Mouse (Mus musculus): ENCODE data around the gene Slc25a34. TPM values are rescaled to one million over a fixed set of nuclear protein-coding genes. Genes with fewer than 3 reads are reported as not detected.

Slc25a34 gene
- polyA plus RNA-seq, 1 experiment: 0.13 TPM

- Histone ChIP-seq H3K79me2 (ENCODE audit: control insufficient read depth, insufficient read depth) (no peaks in the 10 kb centered on the region), H3K27me3 (ENCODE audit: control insufficient read depth, insufficient read depth, insufficient read length) (no peaks in the 10 kb centered on the region), H3K4me3 (ENCODE audit: insufficient read depth, poor library complexity, severe bottlenecking) (no peak overlapping the region), H3ac (ENCODE audit: control insufficient read depth, insufficient read length, low read depth) (no peak overlapping the region), H3K79me3 (ENCODE audit: low read depth) (no peaks in the 10 kb centered on the region), H3K36me3 (ENCODE audit: control insufficient read depth, insufficient read depth) (no peaks in the 10 kb centered on the region)
- TF ChIP-seq CTCF (IDR thresholded peaks at IDR 0.05; ENCODE audit: control insufficient read depth, insufficient read depth, insufficient read length) (no peak), USF1 (IDR thresholded peaks at IDR 0.05; ENCODE audit: low read depth) (no peak), MYOD1 (IDR thresholded peaks at IDR 0.05; ENCODE audit: control insufficient read depth, insufficient read length, low read depth) (no peak), MYOG (IDR thresholded peaks at IDR 0.05; ENCODE audit: control insufficient read depth, extremely low read depth, insufficient read length) (no peak)
These were observed 33.3 kb upstream of the Slc25a34 start for GRCm38 (mm10) chr4:141656932-141657331.

- H3K79me3 ChIP-seq (ENCODE audit: low read depth): no peaks in the 10 kb centered on the region
- no peaks in the 10 kb centered on the region for H3K27me3 ChIP-seq (ENCODE audit: control insufficient read depth, insufficient read depth, insufficient read length)
- no peaks in the 10 kb centered on the region for H3K36me3 ChIP-seq (ENCODE audit: control insufficient read depth, insufficient read depth)
- no peaks in the 10 kb centered on the region for H3K79me2 ChIP-seq (ENCODE audit: control insufficient read depth, insufficient read depth)
- no peak overlapping the region for H3ac ChIP-seq (ENCODE audit: control insufficient read depth, insufficient read length, low read depth)
- no peak overlapping the region for H3K4me3 ChIP-seq (ENCODE audit: insufficient read depth, poor library complexity, severe bottlenecking)
- TF ChIP-seq CEBPB (IDR thresholded peaks at IDR 0.05; ENCODE audit: low read depth) (no peak), FOSL1 (IDR thresholded peaks at IDR 0.05; ENCODE audit: insufficient read depth, low read length, poor library complexity, severe bottlenecking) (no peak), MYOG (IDR thresholded peaks at IDR 0.05; ENCODE audit: control insufficient read depth, extremely low read depth, insufficient read length) (no peak), CTCF (IDR thresholded peaks at IDR 0.05; ENCODE audit: control insufficient read depth, insufficient read depth, insufficient read length) (no peak), MAX (IDR thresholded peaks at IDR 0.05) (no peak)
These were observed 32.4 kb upstream of the Slc25a34 start for GRCm38 (mm10) chr4:141655908-141656608.

GRCm38 (mm10) chr4:141654509-141654908 lies 30.9 kb upstream of the Slc25a34 start:
- H3K36me3 ChIP-seq (ENCODE audit: control insufficient read depth, insufficient read depth): peaks cover 5% of the 10 kb centered on the region

GRCm38 (mm10) chr4:141653813-141654212 lies 30.2 kb upstream of the Slc25a34 start:
- Histone ChIP-seq H3K79me2 (ENCODE audit: control insufficient read depth, insufficient read depth) (peaks cover 8% of the 10 kb centered on the region), H3K4me3 (ENCODE audit: insufficient read depth, poor library complexity, severe bottlenecking) (no peak overlapping the region), H3K79me3 (ENCODE audit: low read depth) (peaks cover 2% of the 10 kb centered on the region), H3ac (ENCODE audit: control insufficient read depth, insufficient read length, low read depth) (no peak overlapping the region), H3K27me3 (ENCODE audit: control insufficient read depth, insufficient read depth, insufficient read length) (no peaks in the 10 kb centered on the region), H3K36me3 (ENCODE audit: control insufficient read depth, insufficient read depth) (peaks cover 5% of the 10 kb centered on the region)
- no peak for TF ChIP-seq MYOD1 (IDR thresholded peaks at IDR 0.05; ENCODE audit: control insufficient read depth, insufficient read length, low read depth)
- TF ChIP-seq CTCF (IDR thresholded peaks at IDR 0.05; ENCODE audit: control insufficient read depth, insufficient read depth, insufficient read length): no peak
- TF ChIP-seq MYOG (IDR thresholded peaks at IDR 0.05; ENCODE audit: control insufficient read depth, extremely low read depth, insufficient read length): no peak
- TF ChIP-seq FOSL1 (IDR thresholded peaks at IDR 0.05; ENCODE audit: insufficient read depth, low read length, poor library complexity, severe bottlenecking): no peak
- no peak for TF ChIP-seq USF1 (IDR thresholded peaks at IDR 0.05; ENCODE audit: low read depth)
- TF ChIP-seq MAX (IDR thresholded peaks at IDR 0.05): no peak
- TF ChIP-seq CEBPB (IDR thresholded peaks at IDR 0.05; ENCODE audit: low read depth): no peak

More at GRCm38 (mm10) chr4:141654509-141654908, 30.9 kb upstream of the Slc25a34 start:
- no peaks in the 10 kb centered on the region for H3K79me3 ChIP-seq (ENCODE audit: low read depth)
- TF ChIP-seq USF1 (IDR thresholded peaks at IDR 0.05; ENCODE audit: low read depth): no peak
- H3K4me3 ChIP-seq (ENCODE audit: insufficient read depth, poor library complexity, severe bottlenecking): no peak overlapping the region
- peaks cover 3% of the 10 kb centered on the region for H3K79me2 ChIP-seq (ENCODE audit: control insufficient read depth, insufficient read depth)
- H3ac ChIP-seq (ENCODE audit: control insufficient read depth, insufficient read length, low read depth): no peak overlapping the region
- H3K27me3 ChIP-seq (ENCODE audit: control insufficient read depth, insufficient read depth, insufficient read length): no peaks in the 10 kb centered on the region

- Histone ChIP-seq H3K79me3 (ENCODE audit: low read depth) (peaks cover 4% of the 10 kb centered on the region), H3K36me3 (ENCODE audit: control insufficient read depth, insufficient read depth) (peaks cover 5% of the 10 kb centered on the region), H3K27me3 (ENCODE audit: control insufficient read depth, insufficient read depth, insufficient read length) (no peaks in the 10 kb centered on the region), H3K79me2 (ENCODE audit: control insufficient read depth, insufficient read depth) (peaks cover 8% of the 10 kb centered on the region), H3K4me3 (ENCODE audit: insufficient read depth, poor library complexity, severe bottlenecking) (no peak overlapping the region), H3ac (ENCODE audit: control insufficient read depth, insufficient read length, low read depth) (no peak overlapping the region)
- no peak for TF ChIP-seq CEBPB (IDR thresholded peaks at IDR 0.05; ENCODE audit: low read depth)
- no peak for TF ChIP-seq MAX (IDR thresholded peaks at IDR 0.05)
- no peak for TF ChIP-seq CTCF (IDR thresholded peaks at IDR 0.05; ENCODE audit: control insufficient read depth, insufficient read depth, insufficient read length)
- TF ChIP-seq MYOG (IDR thresholded peaks at IDR 0.05; ENCODE audit: control insufficient read depth, extremely low read depth, insufficient read length): no peak
These were observed 29.4 kb upstream of the Slc25a34 start for GRCm38 (mm10) chr4:141653044-141653443.

- TF ChIP-seq CTCF (IDR thresholded peaks at IDR 0.05; ENCODE audit: control insufficient read depth, insufficient read depth, insufficient read length) (no peak), USF1 (IDR thresholded peaks at IDR 0.05; ENCODE audit: low read depth) (no peak), MYOG (IDR thresholded peaks at IDR 0.05; ENCODE audit: control insufficient read depth, extremely low read depth, insufficient read length) (no peak), CEBPB (IDR thresholded peaks at IDR 0.05; ENCODE audit: low read depth) (no peak), FOSL1 (IDR thresholded peaks at IDR 0.05; ENCODE audit: insufficient read depth, low read length, poor library complexity, severe bottlenecking) (no peak), MYOD1 (IDR thresholded peaks at IDR 0.05; ENCODE audit: control insufficient read depth, insufficient read length, low read depth) (no peak), MAX (IDR thresholded peaks at IDR 0.05) (no peak)
- peaks cover 5% of the 10 kb centered on the region for H3K36me3 ChIP-seq (ENCODE audit: control insufficient read depth, insufficient read depth)
These were observed 28.3 kb upstream of the Slc25a34 start for GRCm38 (mm10) chr4:141651944-141652343.

More at GRCm38 (mm10) chr4:141651944-141652343, 28.3 kb upstream of the Slc25a34 start:
- H3K27me3 ChIP-seq (ENCODE audit: control insufficient read depth, insufficient read depth, insufficient read length): no peaks in the 10 kb centered on the region
- H3K79me2 ChIP-seq (ENCODE audit: control insufficient read depth, insufficient read depth): peaks cover 8% of the 10 kb centered on the region
- H3K79me3 ChIP-seq (ENCODE audit: low read depth): peaks cover 4% of the 10 kb centered on the region
- H3K4me3 ChIP-seq (ENCODE audit: insufficient read depth, poor library complexity, severe bottlenecking): no peak overlapping the region
- H3ac ChIP-seq (ENCODE audit: control insufficient read depth, insufficient read length, low read depth): no peak overlapping the region
